Mouse (Mus musculus): ENCODE measurements around the gene Sez6l. TPM values are rescaled to one million over a fixed set of nuclear protein-coding genes. Genes with fewer than 3 reads are reported as not detected.
A peak's percentile ranks its signal among the peaks of the same experiment; 100 is the strongest.

The Sez6l gene
- polyA plus RNA-seq, 1 experiment from 2014 or later = 0.10 TPM

- Histone ChIP-seq H3K4me2 (no peak overlapping the region), H3K36me3 (ENCODE audit: control insufficient read depth, insufficient read depth, low read length) (no peaks in the 10 kb centered on the region), H3K9ac (ENCODE audit: low read depth, low read length) (no peak overlapping the region), H3K27ac (ENCODE audit: low read depth, low read length) (no peak overlapping the region), H3K9me3 (replicated peaks; ENCODE audit: control insufficient read depth, low read length) (no peaks in the 10 kb centered on the region), H3K4me3 (ENCODE audit: low read depth, low read length) (no peak overlapping the region), H3K4me1 (ENCODE audit: control insufficient read depth, insufficient read depth, low read length) (no peaks in the 10 kb centered on the region), H3K27me3 (ENCODE audit: control insufficient read depth, insufficient read depth, low read length) (peaks cover 13% of the 10 kb centered on the region; the same call in 1 of the 2 replicates)
- ATAC-seq (replicated peaks; ENCODE audit: insufficient number of reproducible peaks, low FRiP score, low TSS enrichment) = no peak
- 83% methylated on average over 9 of the region's 9 CpGs for WGBS (ENCODE audit: insufficient replicate concordance)
Observed at GRCm38 (mm10) chr5:112596729-112597128, 19.7 kb upstream of the Sez6l start.

- no peaks in the 10 kb centered on the region for H3K9me3 ChIP-seq (replicated peaks; ENCODE audit: control insufficient read depth, low read length)
- ATAC-seq (replicated peaks; ENCODE audit: insufficient number of reproducible peaks, low FRiP score, low TSS enrichment) = no peak
- no peaks in the 10 kb centered on the region for H3K36me3 ChIP-seq (ENCODE audit: control insufficient read depth, insufficient read depth, low read length)
- no peak overlapping the region for H3K4me2 ChIP-seq
- H3K27me3 ChIP-seq (ENCODE audit: control insufficient read depth, insufficient read depth, low read length) = peaks cover 13% of the 10 kb centered on the region; the same call in 1 of the 2 replicates
- no peak overlapping the region for H3K9ac ChIP-seq (ENCODE audit: low read depth, low read length)
- no peaks in the 10 kb centered on the region for H3K4me1 ChIP-seq (ENCODE audit: control insufficient read depth, insufficient read depth, low read length)
- H3K27ac ChIP-seq (ENCODE audit: low read depth, low read length) = no peak overlapping the region
- no peak overlapping the region for H3K4me3 ChIP-seq (ENCODE audit: low read depth, low read length)
- WGBS (ENCODE audit: insufficient replicate concordance) = 74% methylated on average over 7 of the region's 7 CpGs
Observed at GRCm38 (mm10) chr5:112595701-112596632, 19.0 kb upstream of the Sez6l start.

- H3K4me2 ChIP-seq = no peak overlapping the region
- H3K27me3 ChIP-seq (ENCODE audit: control insufficient read depth, insufficient read depth, low read length) = peaks cover 11% of the 10 kb centered on the region
- 61% methylated on average over 1 of the region's 1 CpGs for WGBS (ENCODE audit: insufficient replicate concordance)
Observed at GRCm38 (mm10) chr5:112591706-112592105, 14.7 kb upstream of the Sez6l start.

DNA sequence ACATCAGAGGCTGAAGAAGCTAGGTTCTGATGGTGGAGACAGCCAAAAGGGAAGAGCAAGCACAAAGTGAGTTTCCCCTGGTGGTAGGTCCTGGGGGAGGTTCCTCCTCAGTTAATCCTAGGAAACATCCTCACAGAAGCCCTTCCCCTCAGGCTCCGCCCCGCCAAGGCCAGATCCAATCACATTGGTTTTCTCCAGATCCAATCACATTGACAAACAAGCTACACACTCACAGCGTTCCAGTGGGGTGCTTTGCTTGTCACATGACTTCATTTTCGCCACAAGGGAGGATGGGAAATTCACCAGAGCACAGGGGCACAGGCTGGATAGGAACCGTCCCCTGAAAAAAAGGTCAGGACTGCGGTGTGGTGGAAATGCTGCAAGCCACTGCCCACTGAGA lies 9.1 kb upstream of the Sez6l start:
- H3K9me3 ChIP-seq (replicated peaks; ENCODE audit: control insufficient read depth, low read length) = no peaks in the 10 kb centered on the region
- H3K4me1 ChIP-seq (ENCODE audit: control insufficient read depth, insufficient read depth, low read length) = 0 out of 2 replicates have a peak, but pooled peaks cover 2% of the 10 kb centered on the region
- peaks cover 22% of the 10 kb centered on the region for H3K27me3 ChIP-seq (ENCODE audit: control insufficient read depth, insufficient read depth, low read length)
- H3K36me3 ChIP-seq (ENCODE audit: control insufficient read depth, insufficient read depth, low read length) = no peaks in the 10 kb centered on the region
- H3K27ac ChIP-seq (ENCODE audit: low read depth, low read length) = no peak overlapping the region
- no peak overlapping the region for H3K9ac ChIP-seq (ENCODE audit: low read depth, low read length)
- WGBS (ENCODE audit: insufficient replicate concordance) = 38% methylated on average over 6 of the region's 6 CpGs
- no peak for ATAC-seq (replicated peaks; ENCODE audit: insufficient number of reproducible peaks, low FRiP score, low TSS enrichment)
- H3K4me3 ChIP-seq (ENCODE audit: low read depth, low read length) = no peak overlapping the region
- H3K4me2 ChIP-seq = no peak overlapping the region

More at GRCm38 (mm10) chr5:112591706-112592105, 14.7 kb upstream of the Sez6l start:
- no peak for ATAC-seq (replicated peaks; ENCODE audit: insufficient number of reproducible peaks, low FRiP score, low TSS enrichment)
- H3K4me1 ChIP-seq (ENCODE audit: control insufficient read depth, insufficient read depth, low read length) = no peaks in the 10 kb centered on the region
- no peak overlapping the region for H3K4me3 ChIP-seq (ENCODE audit: low read depth, low read length)
- H3K36me3 ChIP-seq (ENCODE audit: control insufficient read depth, insufficient read depth, low read length) = no peaks in the 10 kb centered on the region
- H3K9ac ChIP-seq (ENCODE audit: low read depth, low read length) = no peak overlapping the region
- no peak overlapping the region for H3K27ac ChIP-seq (ENCODE audit: low read depth, low read length)
- H3K9me3 ChIP-seq (replicated peaks; ENCODE audit: control insufficient read depth, low read length) = no peaks in the 10 kb centered on the region

DNA sequence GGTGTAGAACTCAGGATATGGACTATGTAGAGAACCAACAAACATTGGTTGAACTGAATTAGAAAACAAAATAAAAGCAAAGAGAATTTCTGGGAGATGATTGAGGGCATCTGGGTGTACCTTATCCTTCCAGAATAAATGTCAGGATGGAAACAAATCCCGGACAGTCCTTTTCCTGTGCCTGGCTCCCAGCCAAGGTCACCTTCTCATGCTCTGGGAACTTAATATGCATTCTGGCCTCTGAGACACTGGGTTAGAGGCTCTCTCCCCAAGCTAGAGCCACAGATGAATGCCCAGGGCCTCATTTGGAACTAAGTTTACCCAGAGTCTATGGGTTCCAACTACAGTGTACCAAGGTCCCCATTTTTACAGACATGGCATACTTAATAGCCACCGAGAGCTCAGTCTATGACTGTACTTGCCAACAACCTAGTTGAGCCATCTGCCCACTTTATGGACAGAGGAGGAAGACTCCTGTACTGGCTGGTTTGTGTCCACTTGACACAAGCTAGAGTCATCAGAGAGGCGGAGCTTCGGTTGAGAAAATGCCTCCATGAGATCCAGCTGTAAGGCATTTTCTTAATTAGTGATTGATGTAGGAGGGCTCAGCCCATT lies 7.3 kb upstream of the Sez6l start:
- Histone ChIP-seq H3K36me3 (ENCODE audit: control insufficient read depth, insufficient read depth, low read length) (no peaks in the 10 kb centered on the region), H3K27ac (ENCODE audit: low read depth, low read length) (no peak overlapping the region), H3K4me2 (no peak overlapping the region), H3K4me3 (ENCODE audit: low read depth, low read length) (no peak overlapping the region), H3K4me1 (ENCODE audit: control insufficient read depth, insufficient read depth, low read length) (0 out of 2 replicates have a peak, but pooled peaks cover 2% of the 10 kb centered on the region), H3K27me3 (ENCODE audit: control insufficient read depth, insufficient read depth, low read length) (peaks cover 23% of the 10 kb centered on the region), H3K9ac (ENCODE audit: low read depth, low read length) (no peak overlapping the region), H3K9me3 (replicated peaks; ENCODE audit: control insufficient read depth, low read length) (no peaks in the 10 kb centered on the region)
- no peak for ATAC-seq (replicated peaks; ENCODE audit: insufficient number of reproducible peaks, low FRiP score, low TSS enrichment)
- 80% methylated on average over 4 of the region's 4 CpGs for WGBS (ENCODE audit: insufficient replicate concordance)

- Histone ChIP-seq H3K4me2 (no peak overlapping the region), H3K27me3 (ENCODE audit: control insufficient read depth, insufficient read depth, low read length) (peaks cover 33% of the 10 kb centered on the region), H3K36me3 (ENCODE audit: control insufficient read depth, insufficient read depth, low read length) (no peaks in the 10 kb centered on the region), H3K9me3 (replicated peaks; ENCODE audit: control insufficient read depth, low read length) (no peaks in the 10 kb centered on the region), H3K9ac (ENCODE audit: low read depth, low read length) (no peak overlapping the region), H3K4me3 (ENCODE audit: low read depth, low read length) (no peak overlapping the region), H3K27ac (ENCODE audit: low read depth, low read length) (no peak overlapping the region), H3K4me1 (ENCODE audit: control insufficient read depth, insufficient read depth, low read length) (0 out of 2 replicates have a peak, but pooled peaks cover 2% of the 10 kb centered on the region)
- ATAC-seq (replicated peaks; ENCODE audit: insufficient number of reproducible peaks, low FRiP score, low TSS enrichment) = no peak
- WGBS (ENCODE audit: insufficient replicate concordance) = 30% methylated on average over 9 of the region's 9 CpGs
Observed at GRCm38 (mm10) chr5:112583304-112583703, 6.3 kb upstream of the Sez6l start.

DNA sequence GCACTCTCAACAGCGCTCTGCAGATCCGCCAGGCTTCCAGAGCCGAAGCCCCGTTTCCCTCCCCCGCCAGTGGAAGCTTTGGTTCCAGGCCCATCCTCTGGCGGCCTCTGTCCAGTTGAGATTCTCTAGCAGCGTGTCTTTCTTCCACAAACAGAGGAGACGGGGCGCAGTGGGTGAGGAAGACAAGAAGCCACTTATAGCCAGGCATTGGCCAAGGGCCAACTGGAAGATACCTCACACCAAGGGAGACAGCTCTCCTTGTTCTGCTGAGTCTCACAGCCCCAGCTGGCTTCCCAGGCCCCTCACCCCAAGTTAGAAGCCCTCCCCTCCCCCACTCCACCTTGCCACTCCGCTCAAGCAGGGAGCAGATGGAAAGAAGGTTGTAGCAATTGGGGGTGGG lies 765 bp upstream of the Sez6l start:
- no peak overlapping the region for H3K4me2 ChIP-seq
- ATAC-seq (replicated peaks; ENCODE audit: insufficient number of reproducible peaks, low FRiP score, low TSS enrichment) = no peak
- no peaks in the 10 kb centered on the region for H3K9me3 ChIP-seq (replicated peaks; ENCODE audit: control insufficient read depth, low read length)
- H3K4me3 ChIP-seq (ENCODE audit: low read depth, low read length) = no peak overlapping the region
- no peaks in the 10 kb centered on the region for H3K4me1 ChIP-seq (ENCODE audit: control insufficient read depth, insufficient read depth, low read length)
- 7% methylated on average over 10 of the region's 10 CpGs for WGBS (ENCODE audit: insufficient replicate concordance)
- H3K36me3 ChIP-seq (ENCODE audit: control insufficient read depth, insufficient read depth, low read length) = no peaks in the 10 kb centered on the region
- H3K9ac ChIP-seq (ENCODE audit: low read depth, low read length) = no peak overlapping the region
- H3K27ac ChIP-seq (ENCODE audit: low read depth, low read length) = no peak overlapping the region
- peaks cover 84% of the 10 kb centered on the region for H3K27me3 ChIP-seq (ENCODE audit: control insufficient read depth, insufficient read depth, low read length)

GRCm38 (mm10) chr5:112576361-112576992 lies 508 bp downstream of the Sez6l start:
- H3K9ac ChIP-seq (ENCODE audit: low read depth, low read length) = no peak overlapping the region
- peak overlapping the region; percentile 39 for H3K4me3 ChIP-seq (ENCODE audit: low read depth, low read length)
- no peak overlapping the region for H3K27ac ChIP-seq (ENCODE audit: low read depth, low read length)
- under 1% methylated on average over 46 of the region's 48 CpGs for WGBS (ENCODE audit: insufficient replicate concordance)
- H3K4me2 ChIP-seq = peak overlapping the region; percentile 68
- no peaks in the 10 kb centered on the region for H3K9me3 ChIP-seq (replicated peaks; ENCODE audit: control insufficient read depth, low read length)
- H3K27me3 ChIP-seq (ENCODE audit: control insufficient read depth, insufficient read depth, low read length) = peaks cover 72% of the 10 kb centered on the region
- ATAC-seq (replicated peaks; ENCODE audit: insufficient number of reproducible peaks, low FRiP score, low TSS enrichment) = no peak
- no peaks in the 10 kb centered on the region for H3K36me3 ChIP-seq (ENCODE audit: control insufficient read depth, insufficient read depth, low read length)
- no peaks in the 10 kb centered on the region for H3K4me1 ChIP-seq (ENCODE audit: control insufficient read depth, insufficient read depth, low read length)
